Mouse (Mus musculus) kidney, embryonic 16.5 days (tissue): Measurements from ENCODE around the gene Znrd1. TPM values are rescaled to one million over a fixed set of nuclear protein-coding genes. Genes with fewer than 3 reads are reported as not detected.
A peak's percentile ranks its signal among the peaks of the same experiment; 100 is the strongest.

Experiments used
- ATAC-seq: fragments of 200-750 bp; cut with Nextera tagmentation; 2 replicates; pipeline ENCODE4 v1.8.0; 2017; ENCODE audit warnings: moderate TSS enrichment; ENCODE audit not compliant: low FRiP score, low TSS enrichment
- H3K27ac ChIP-seq: fragments of 300-500 bp; sonication (generic); 2 replicates; pipeline ENCODE4 v1.5.1; 2014; ENCODE audit warnings: low read length
- H3K27me3 ChIP-seq: fragments of 300-500 bp; sonication (generic); 2 replicates; pipeline ENCODE4 v1.6.1; 2014; ENCODE audit warnings: low read length, control low read depth, mixed read lengths; ENCODE audit not compliant: insufficient read depth
- H3K36me3 ChIP-seq: fragments of 300-500 bp; sonication (generic); 2 replicates; pipeline ENCODE4 v1.6.1; 2014; ENCODE audit warnings: low read length, control low read depth, mixed read lengths; ENCODE audit not compliant: insufficient read depth
- H3K4me1 ChIP-seq: fragments of 300-500 bp; sonication (generic); 2 replicates; pipeline ENCODE4 v1.6.1; 2014; ENCODE audit warnings: low read length, control low read depth, mixed read lengths; ENCODE audit not compliant: insufficient read depth
- H3K4me2 ChIP-seq: fragments of 300-500 bp; sonication (generic); replicated peaks from 2 replicates; pipeline ENCODE4 v1.6.1; 2014; ENCODE audit warnings: low read depth, low read length
- H3K4me3 ChIP-seq: fragments of 300-500 bp; sonication (generic); 2 replicates; pipeline ENCODE4 v1.5.1; 2014; ENCODE audit warnings: mild to moderate bottlenecking, low read length
- H3K9ac ChIP-seq: fragments of 300-500 bp; sonication (generic); replicated peaks from 2 replicates; pipeline ENCODE4 v1.6.1; 2014; ENCODE audit warnings: low read length
- H3K9me3 ChIP-seq: fragments of 300-500 bp; sonication (generic); 2 replicates; pipeline ENCODE4 v1.6.1; 2016; ENCODE audit warnings: low read length, control low read depth
- WGBS: fragments of 180-500 bp; shearing (Covaris S2); extraction: QIAGEN DNeasy Blood & Tissue Kit; methylation state at CpG from one replicate; pipeline ENCODE4 v1.1.7; 2014; 5-methylcytosine and 5-hydroxymethylcytosine counted together
- polyA plus RNA-seq: library from polyadenylated mRNA; unstranded; fragments of >200 nt; fragmentation: Nextera tagmentation; extraction: Ambion mirVana; gene quantifications from 2 replicates; pipeline ENCODE4 v1.2.1, GENCODE M21; 2015

The Znrd1 gene
- 90.7 and 94.7 TPM in 2 replicates for polyA plus RNA-seq

- Histone ChIP-seq H3K27ac (peak within 1 kb of the TSS; percentile 79), H3K4me2 (peak within 1 kb of the TSS; percentile 92), H3K36me3 (peaks cover 6% of the 10 kb centered on the region; the same call in 1 of the 2 replicates), H3K4me3 (peak within 1 kb of the TSS; percentile 78), H3K4me1 (peaks cover 11% of the 10 kb centered on the region), H3K9ac (peak within 1 kb of the TSS; percentile 86), H3K27me3 (no peaks in the 10 kb centered on the region), H3K9me3 (no peaks in the 10 kb centered on the region)
- WGBS = under 1% methylated on average over 46 of the region's 46 CpGs
- ATAC-seq = peak; percentile 97
Observed at GRCm38 (mm10) chr17:36957999-36958743, at the start of gene Znrd1, which contains the start of gene Znrd1as. Znrd1 (minus strand) TSS chr17:36958559. Znrd1as (plus strand) TSS chr17:36958592.

- 35% methylated on average over 4 of the region's 4 CpGs for WGBS
- peak overlapping the region; percentile 76 for H3K4me2 ChIP-seq
- H3K4me1 ChIP-seq = peaks cover 9% of the 10 kb centered on the region; the same call in 1 of the 2 replicates
- peak overlapping the region; percentile 82 for H3K9ac ChIP-seq
- no peaks in the 10 kb centered on the region for H3K9me3 ChIP-seq
- no peaks in the 10 kb centered on the region for H3K27me3 ChIP-seq
- 0 out of 2 replicates have a peak, but pooled peaks have one; percentile 3 for ATAC-seq
- no peak overlapping the region for H3K27ac ChIP-seq
- H3K4me3 ChIP-seq = peak overlapping the region; percentile 69
- peaks cover 11% of the 10 kb centered on the region for H3K36me3 ChIP-seq
Observed at GRCm38 (mm10) chr17:37003366-37003765, 45.0 kb upstream of the Znrd1 start.

- Histone ChIP-seq H3K9ac (peak overlapping the region; percentile 82), H3K4me2 (peak overlapping the region; percentile 76), H3K4me3 (peak overlapping the region; percentile 69), H3K4me1 (peaks cover 9% of the 10 kb centered on the region; the same call in 1 of the 2 replicates), H3K9me3 (no peaks in the 10 kb centered on the region), H3K27ac (peak overlapping the region; percentile 86), H3K36me3 (peaks cover 11% of the 10 kb centered on the region; the same call in 1 of the 2 replicates), H3K27me3 (no peaks in the 10 kb centered on the region)
- peak; percentile 91 for ATAC-seq
- WGBS = under 1% methylated on average over 49 of the region's 49 CpGs
Observed at GRCm38 (mm10) chr17:37002364-37003330, 44.3 kb upstream of the Znrd1 start.

- Histone ChIP-seq H3K4me1 (peaks cover 9% of the 10 kb centered on the region; the same call in 1 of the 2 replicates), H3K4me3 (no peak within 1 kb of the TSS), H3K4me2 (peak within 1 kb of the TSS; percentile 76; the same call in 1 of the 2 replicates), H3K27ac (no peak within 1 kb of the TSS), H3K36me3 (peaks cover 5% of the 10 kb centered on the region; the same call in 1 of the 2 replicates), H3K27me3 (no peaks in the 10 kb centered on the region), H3K9ac (no peak within 1 kb of the TSS), H3K9me3 (no peaks in the 10 kb centered on the region)
- 88% methylated on average over 7 of the region's 7 CpGs for WGBS
- no peak for ATAC-seq
Observed at GRCm38 (mm10) chr17:37000863-37001262, 42.5 kb upstream of the Znrd1 start, which contains the start of gene Zfp57. Zfp57 (plus strand) TSS chr17:37001163.

GRCm38 (mm10) chr17:36998477-36998876 is 40.1 kb upstream of the Znrd1 start:
- ATAC-seq = no peak
- H3K27me3 ChIP-seq = no peaks in the 10 kb centered on the region
- H3K36me3 ChIP-seq = no peaks in the 10 kb centered on the region
- H3K9ac ChIP-seq = no peak overlapping the region
- H3K4me1 ChIP-seq = peaks cover 5% of the 10 kb centered on the region; the same call in 1 of the 2 replicates
- WGBS = 72% methylated on average over 2 of the region's 2 CpGs
- no peak overlapping the region for H3K4me2 ChIP-seq
- H3K27ac ChIP-seq = no peak overlapping the region
- no peak overlapping the region for H3K4me3 ChIP-seq
- H3K9me3 ChIP-seq = no peaks in the 10 kb centered on the region

GRCm38 (mm10) chr17:36997033-36997735 is 38.8 kb upstream of the Znrd1 start:
- Histone ChIP-seq H3K4me1 (no peaks in the 10 kb centered on the region), H3K36me3 (no peaks in the 10 kb centered on the region), H3K4me3 (no peak overlapping the region), H3K4me2 (no peak overlapping the region), H3K27me3 (no peaks in the 10 kb centered on the region), H3K9ac (no peak overlapping the region), H3K27ac (no peak overlapping the region), H3K9me3 (no peaks in the 10 kb centered on the region)
- ATAC-seq = peak; percentile 77; the same call in 1 of the 2 replicates
- WGBS = 18% methylated on average over 7 of the region's 7 CpGs

GRCm38 (mm10) chr17:36995448-36995847 is 37.1 kb upstream of the Znrd1 start:
- no peak overlapping the region for H3K4me3 ChIP-seq
- ATAC-seq = no peak
- H3K36me3 ChIP-seq = no peaks in the 10 kb centered on the region
- no peaks in the 10 kb centered on the region for H3K27me3 ChIP-seq
- no peaks in the 10 kb centered on the region for H3K4me1 ChIP-seq
- H3K9me3 ChIP-seq = no peaks in the 10 kb centered on the region
- no peak overlapping the region for H3K27ac ChIP-seq
- H3K9ac ChIP-seq = no peak overlapping the region
- WGBS = 74% methylated on average over 3 of the region's 3 CpGs
- no peak overlapping the region for H3K4me2 ChIP-seq

GRCm38 (mm10) chr17:36994528-36994927 is 36.2 kb upstream of the Znrd1 start:
- 89% methylated on average over 2 of the region's 2 CpGs for WGBS
- Histone ChIP-seq H3K4me1 (no peaks in the 10 kb centered on the region), H3K4me3 (no peak overlapping the region), H3K36me3 (no peaks in the 10 kb centered on the region), H3K27ac (no peak overlapping the region), H3K9ac (no peak overlapping the region), H3K27me3 (peaks cover 3% of the 10 kb centered on the region), H3K9me3 (no peaks in the 10 kb centered on the region), H3K4me2 (no peak overlapping the region)
- no peak for ATAC-seq

GRCm38 (mm10) chr17:36993770-36994325 is 35.5 kb upstream of the Znrd1 start:
- no peaks in the 10 kb centered on the region for H3K9me3 ChIP-seq
- no peak overlapping the region for H3K27ac ChIP-seq
- no peak for ATAC-seq
- no peak overlapping the region for H3K9ac ChIP-seq
- H3K36me3 ChIP-seq = no peaks in the 10 kb centered on the region
- no peak overlapping the region for H3K4me3 ChIP-seq
- no peaks in the 10 kb centered on the region for H3K4me1 ChIP-seq
- H3K4me2 ChIP-seq = no peak overlapping the region
- WGBS = 89% methylated on average over 4 of the region's 4 CpGs
- H3K27me3 ChIP-seq = peaks cover 10% of the 10 kb centered on the region
